Mouse (Mus musculus) G1E (cell line): ENCODE data around the gene C1qbp.

Experiments
- CTCF ChIP-seq: IDR thresholded peaks from 2 replicates; pipeline ENCODE4 v1.5.1; 2012; ENCODE audit warnings: low read depth, low read length, inconsistent platforms, mixed read lengths
- GATA1 ChIP-seq: IDR thresholded peaks from 2 replicates; pipeline ENCODE4 v1.6.1; 2012; ENCODE audit warnings: borderline replicate concordance, low read length, inconsistent platforms, mixed read lengths
- TAL1 ChIP-seq: conservative IDR thresholded peaks from 2 replicates; pipeline ENCODE4 v1.6.1; 2012; ENCODE audit warnings: low read depth, low read length, inconsistent platforms, mixed read lengths

- TF ChIP-seq CTCF = no peak
- no peak for TF ChIP-seq TAL1
- TF ChIP-seq GATA1 = no peak
These were observed 25.0 kb upstream of the C1qbp start for GRCm38 (mm10) chr11:71007831-71008230.
